Mouse (Mus musculus) adrenal gland, postnatal 4 days (tissue): ENCODE measurements around the gene Tmem42. TPM values are rescaled to one million over a fixed set of nuclear protein-coding genes. Genes with fewer than 3 reads are reported as not detected.

Source experiments
- DNase-seq, 2 experiments: peaks; one replicate each; pipeline ENCODE4 v3.0.0; 2021 to 2022; ENCODE audit warnings: low spot score in 2 of 2, mixed read lengths in 2 of 2
- long read RNA-seq, 2 experiments: library from polyadenylated mRNA; stranded (forward); transcript quantifications; one replicate each; pipeline ENCODE4 v2.0.0; 2021
- total RNA-seq, 2 experiments: library from RNA; stranded (reverse); gene quantifications; 2 replicates each; pipeline ENCODE4 v1.2.3; 2021

Tmem42 gene
- 10 to 100 TPM; 24.5 to 29.4 TPM for total RNA-seq
- long read RNA-seq, experiment 1, transcript Tmem42-201 (3 exons, 1,041 nt): major isoform, 38 of 45 reads
- long read RNA-seq, experiment 1, partial matches to known transcripts: 0 of 45 reads
- long read RNA-seq, experiment 1, other reads (novel, unspliced or antisense): 6 of 45 reads
- long read RNA-seq, experiment 2, transcript Tmem42-201 (3 exons, 1,041 nt): major isoform, 19 of 26 reads
- long read RNA-seq, experiment 2, partial matches to known transcripts: 2 of 26 reads
- long read RNA-seq, experiment 2, other reads (novel, unspliced or antisense): 3 of 26 reads

DNA sequence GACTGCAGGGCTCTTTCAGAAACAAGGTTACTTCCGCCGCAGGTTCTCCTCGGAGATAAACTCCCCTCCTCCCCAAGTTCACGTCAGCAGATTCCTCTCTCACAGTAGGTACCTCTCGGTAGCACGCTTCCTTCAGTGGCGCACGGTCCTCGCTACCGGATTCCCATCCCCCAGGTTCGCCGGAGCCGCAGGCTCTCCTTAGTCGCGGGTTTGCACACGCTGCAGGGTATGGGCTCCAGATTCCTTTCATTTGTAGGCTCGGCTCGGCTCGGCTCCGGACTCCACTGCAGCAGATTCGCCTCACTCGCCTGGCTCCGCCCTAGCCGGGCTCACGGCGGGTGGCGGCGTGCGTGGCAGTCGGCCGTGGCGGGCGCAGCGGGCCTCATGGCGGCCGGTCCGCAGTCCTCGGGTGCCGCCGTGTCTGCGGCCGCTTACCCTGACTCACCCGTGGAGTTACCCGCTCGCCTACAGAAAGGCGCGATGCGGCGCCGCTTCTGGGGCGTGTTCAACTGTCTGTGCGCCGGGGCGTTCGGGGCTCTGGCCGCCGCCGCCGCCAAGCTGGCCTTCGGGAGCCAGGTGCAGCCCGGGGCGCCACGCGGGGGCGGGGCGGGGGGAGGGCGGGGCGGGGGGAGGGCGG, at the start of gene Tmem42:
TSS of gene Tmem42 (plus strand) at position 332 of the 637 bp plus-strand sequence.
- DNase-seq: peak; percentile 74 to 76

DNA sequence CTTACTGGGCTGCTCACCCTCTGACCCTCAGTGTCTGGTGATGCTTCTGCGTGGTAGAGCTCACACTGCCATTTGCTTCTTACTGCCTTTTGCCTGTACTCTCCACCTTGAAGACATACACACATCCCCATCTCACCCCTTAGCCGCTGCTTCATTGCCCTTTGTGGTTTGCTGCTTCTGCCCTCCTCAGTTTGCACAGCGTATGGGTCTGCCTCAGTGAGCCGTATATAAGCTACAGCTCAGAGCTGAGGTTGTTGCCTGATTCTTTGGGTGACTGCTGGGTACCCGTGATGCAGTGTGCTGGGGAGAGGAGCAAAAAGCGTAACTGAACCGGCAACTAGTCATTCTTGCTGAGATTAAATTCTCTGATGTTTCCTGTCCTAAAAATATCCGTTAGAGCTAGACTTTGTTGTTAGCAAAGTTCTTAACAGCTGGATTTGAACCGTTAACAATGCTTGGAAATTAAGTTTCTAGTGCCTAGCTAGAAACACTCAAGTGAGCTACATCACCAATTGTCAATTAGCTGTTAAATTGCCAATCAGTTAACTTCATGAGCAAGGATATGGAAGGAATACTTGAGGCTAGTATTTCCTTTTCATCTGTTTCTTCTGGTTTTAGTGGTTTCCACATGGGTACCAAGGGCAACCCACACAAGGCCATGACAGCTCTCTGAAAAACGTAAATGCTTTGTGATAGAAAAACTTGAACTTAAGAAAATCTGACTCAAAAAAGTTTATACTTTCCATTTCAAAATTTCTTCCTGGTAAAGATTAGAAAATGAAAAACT, 22.5 kb upstream of the Tmem42 start:
- DNase-seq: no peak

DNA sequence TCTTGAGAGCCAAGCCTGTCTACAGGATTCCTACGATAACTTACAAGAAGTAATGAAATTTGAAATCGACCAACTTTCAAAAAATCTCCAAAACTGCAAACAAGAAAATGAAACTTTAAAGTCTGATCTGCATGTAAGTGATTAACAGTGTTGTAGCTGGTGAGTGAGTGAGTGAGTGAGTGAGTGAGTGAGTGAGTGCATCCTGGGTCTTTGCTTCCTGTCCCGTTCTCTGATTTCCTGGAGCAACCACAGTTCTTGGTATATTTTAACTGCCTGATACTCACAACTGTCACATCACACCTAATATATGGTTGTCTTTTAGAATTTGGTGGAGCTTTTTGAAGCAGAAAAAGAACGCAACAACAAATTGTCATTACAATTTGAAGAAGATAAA, 21.9 kb upstream of the Tmem42 start:
- DNase-seq: no peak

DNA sequence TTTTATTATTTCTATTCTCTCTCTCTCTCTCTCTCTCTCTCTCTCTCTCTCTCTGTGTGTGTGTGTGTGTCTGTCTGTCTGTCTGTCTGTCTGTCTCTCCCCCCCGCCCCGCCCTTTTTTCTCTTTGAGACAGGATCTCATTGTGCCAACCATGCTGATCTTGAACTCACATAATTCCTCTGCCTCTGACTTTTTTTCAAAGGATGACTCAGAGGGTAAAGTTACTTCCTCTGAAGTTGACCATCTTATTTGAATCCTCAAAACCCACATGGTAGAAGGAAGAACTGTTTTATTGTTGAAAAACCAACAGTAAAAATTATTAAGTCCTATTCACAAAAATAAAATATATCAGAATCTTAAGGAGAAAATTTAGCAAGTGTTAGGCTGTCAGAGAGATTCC, 16.4 kb upstream of the Tmem42 start:
- DNase-seq: no peak

DNA sequence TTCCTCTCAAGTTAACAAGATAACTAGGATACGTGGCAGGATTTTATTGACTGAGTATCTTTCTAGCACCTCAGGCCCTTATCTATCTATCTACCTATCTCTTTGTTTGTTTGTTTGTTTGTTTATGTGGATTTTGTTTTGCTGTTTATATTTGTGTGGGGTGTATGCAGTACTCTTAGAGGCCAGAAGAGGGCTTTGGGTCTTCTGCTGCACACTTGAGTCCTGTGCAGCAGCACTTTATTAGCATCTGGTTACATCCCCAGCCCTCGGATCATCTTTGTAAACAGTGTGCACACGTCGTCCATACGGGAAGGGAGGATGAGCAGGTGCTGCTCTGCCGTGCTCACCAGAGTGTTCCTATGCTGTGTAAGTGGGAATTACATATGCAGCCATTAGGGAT, 15.1 kb upstream of the Tmem42 start:
- no peak for DNase-seq

DNA sequence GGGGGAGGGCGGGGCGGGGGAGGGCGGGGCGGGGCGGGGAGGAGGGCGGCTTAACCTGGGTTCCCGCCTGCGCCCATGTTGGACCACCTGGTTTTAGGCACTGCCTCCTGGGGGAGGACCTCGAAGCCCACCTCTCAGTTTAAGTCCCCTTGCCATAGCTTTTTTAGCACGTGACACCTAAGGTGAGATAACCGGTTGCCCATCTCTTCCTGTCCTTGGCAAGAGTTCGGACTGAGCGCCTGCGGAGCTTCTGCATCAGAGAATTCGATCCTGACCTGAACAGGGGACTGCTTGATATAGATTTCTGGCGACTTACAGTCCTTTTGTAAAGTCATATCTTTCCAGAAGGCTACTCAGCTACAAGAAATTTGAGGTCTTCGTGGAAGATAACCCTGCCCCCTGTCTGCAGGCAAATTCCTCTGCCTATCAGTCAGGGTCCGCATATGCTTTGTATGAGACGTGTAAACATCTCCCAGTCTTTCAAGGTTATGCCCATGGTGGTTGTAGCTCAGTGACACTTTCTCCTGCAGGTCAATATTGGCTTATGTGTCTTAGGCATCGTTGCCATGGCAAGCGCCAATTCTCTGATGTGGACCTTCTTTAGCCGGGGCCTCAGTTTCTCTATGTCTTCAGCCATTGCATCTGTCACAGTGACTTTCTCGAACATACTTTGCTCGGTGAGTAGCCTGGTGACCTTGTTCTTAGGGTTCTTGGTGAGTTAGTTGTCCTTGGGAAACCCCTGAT, 682 bp downstream of the Tmem42 start:
- DNase-seq: no peak

DNA sequence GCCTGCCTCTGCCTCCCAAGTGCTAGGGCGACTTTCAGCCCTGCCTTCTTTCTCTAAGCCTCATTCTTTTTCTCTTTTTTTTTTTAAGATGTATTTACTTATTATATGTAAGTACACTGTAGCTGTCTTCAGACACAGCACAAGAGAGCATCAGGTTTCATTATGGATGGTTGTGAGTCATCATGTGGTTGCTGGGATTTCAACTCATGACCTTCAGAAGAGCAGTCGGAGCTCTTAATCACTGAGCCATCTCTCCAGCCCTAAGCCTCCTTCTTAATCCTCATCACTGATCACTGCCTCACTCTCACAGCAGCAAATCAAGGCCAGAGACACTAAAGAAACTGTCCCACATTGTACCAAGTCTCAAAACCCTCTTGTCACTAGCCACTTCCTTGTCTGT, 3.1 kb downstream of the Tmem42 start:
- DNase-seq: no peak

DNA sequence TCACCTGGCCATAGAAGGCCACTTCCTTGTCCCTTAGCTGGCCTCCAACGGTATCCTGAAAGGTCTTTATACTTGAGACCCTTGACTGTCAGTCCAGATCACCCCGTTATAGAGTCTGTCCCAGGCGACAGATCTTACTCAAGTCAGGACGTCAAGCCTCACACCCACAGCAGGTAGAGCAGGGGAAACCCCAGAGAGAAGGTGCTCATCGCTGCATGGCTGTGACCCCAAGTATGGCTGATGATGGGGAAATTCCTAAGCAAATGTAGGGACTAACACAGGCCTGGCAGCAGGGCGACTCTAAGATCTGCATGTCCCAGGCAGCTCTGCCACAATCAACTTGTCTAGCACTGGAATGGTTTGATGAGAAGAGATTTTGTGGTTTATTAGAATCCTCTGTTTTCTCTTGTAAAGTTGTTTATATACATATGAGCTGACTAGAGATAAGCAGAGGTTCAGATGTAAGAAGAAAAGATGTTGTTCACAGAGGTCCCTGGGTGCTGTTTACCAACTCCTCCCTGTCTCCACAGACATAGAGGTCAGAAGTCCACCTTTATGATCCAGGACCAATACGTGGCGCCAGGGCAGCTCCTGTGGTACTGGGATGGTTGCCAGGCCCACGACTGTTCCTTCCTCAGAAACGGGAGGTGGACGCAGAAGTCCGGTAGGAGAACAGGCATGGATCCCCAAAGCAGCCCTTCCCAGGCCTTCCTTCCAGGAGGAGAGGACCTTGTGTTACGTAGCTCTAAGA, 10.5 kb downstream of the Tmem42 start:
- no peak for DNase-seq

DNA sequence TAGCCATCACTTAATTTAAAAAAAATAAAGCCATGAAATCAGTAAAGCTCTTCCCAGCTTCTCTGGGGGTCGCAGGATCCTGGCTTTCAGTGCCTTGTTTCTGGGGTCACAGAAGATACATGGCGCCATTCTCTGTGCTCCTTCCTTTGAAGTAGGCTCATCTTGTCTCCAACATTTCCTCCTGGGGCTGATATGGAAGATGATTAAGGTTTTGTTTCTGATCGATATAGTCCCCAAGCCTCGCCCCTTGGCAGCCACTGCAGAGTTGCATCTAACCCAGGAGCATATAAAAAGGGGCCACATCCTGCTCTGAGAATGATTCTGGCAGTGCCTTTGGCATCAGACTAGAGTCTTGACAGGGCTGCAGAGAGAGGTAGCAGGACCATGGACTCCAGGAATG, 13.3 kb downstream of the Tmem42 start, which contains the start of gene Tgm4:
TSS of gene Tgm4 (plus strand) at position 301 of the 400 bp plus-strand sequence.
- no peak for DNase-seq

DNA sequence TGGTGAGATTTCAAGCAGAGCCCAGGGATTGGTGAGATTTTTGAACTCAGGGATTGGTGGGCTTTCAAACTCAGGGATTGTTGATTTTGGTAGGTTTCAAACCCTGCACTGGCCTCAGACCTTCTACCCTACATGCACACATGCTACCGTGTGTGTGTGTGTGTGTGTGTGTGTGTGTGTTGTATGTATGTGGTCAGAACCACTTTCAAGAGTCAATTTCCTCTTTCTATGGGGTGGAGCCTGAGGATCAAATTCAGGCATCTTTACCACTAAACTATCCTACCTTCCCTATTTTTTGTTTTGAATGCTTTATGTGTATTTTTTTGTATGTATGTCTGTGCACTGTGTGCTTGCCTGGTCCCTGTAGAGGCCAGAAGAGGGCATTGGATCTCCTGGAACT, 26.5 kb downstream of the Tmem42 start:
- DNase-seq: no peak

DNA sequence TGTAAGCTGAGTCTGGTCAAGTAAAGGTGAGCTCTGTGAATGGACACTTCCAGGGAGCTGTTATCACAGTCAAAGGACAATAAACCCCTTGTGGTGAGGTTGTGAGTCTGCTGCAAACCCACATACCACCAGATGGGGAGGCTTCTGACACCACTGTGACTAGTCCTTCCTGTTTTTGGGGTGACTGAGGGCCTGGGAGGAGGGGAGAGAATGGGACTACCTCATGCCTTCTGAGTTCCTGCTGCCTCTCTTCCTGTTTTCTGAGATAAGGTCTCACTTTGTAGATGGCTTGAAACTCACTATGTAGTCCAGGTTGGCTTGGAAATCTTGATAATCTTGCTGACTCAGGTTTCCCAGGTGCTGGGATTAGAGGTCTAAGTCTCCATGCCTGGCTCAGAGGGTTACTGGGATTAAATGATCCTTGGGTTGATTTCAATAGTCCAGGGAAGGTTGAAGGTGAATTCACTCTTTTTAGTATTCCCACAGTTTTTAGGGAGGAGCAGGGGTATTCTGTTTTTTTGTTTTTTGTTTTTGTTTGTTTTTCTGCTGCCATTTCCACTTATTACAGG, 37.7 kb downstream of the Tmem42 start:
- no peak for DNase-seq

DNA sequence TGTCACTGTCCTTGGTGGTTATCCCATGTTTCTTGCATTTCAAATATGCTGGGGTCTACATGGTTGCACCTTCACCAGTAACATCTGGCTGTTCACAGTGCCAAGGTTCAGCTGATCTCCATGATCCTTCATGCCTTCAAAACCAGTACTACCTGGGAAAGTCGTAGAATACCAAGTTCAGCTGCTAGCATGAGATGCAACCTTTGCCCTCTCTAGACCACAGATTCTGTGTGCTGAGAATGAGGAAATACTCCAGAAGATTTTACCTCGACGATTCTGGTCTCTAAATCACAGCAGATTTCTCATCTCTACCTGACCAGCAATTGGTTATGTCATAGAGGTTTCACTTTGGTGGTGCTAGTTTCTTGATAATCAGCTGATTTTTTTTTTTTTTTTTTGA, 39.0 kb downstream of the Tmem42 start:
- no peak for DNase-seq

Other genes with a start within 250 kb of the Tmem42 start
- gene Tcaim, start 215.8 kb upstream of the Tmem42 start, total RNA-seq: 10 to 100 TPM; 18.6 to 18.8 TPM
- gene Gm35549, start 177.3 kb upstream of the Tmem42 start, total RNA-seq: under 1 TPM; 0.31 to 0.42 TPM
- gene Zfp445, start 155.3 kb upstream of the Tmem42 start, total RNA-seq: 100 to 1,000 TPM; 194 to 202 TPM
- 10 to 100 TPM; 16.7 to 18.7 TPM for gene Zkscan7, start 135.6 kb upstream of the Tmem42 start, total RNA-seq
- gene Zfp105, start 98.3 kb upstream of the Tmem42 start, total RNA-seq: 10 to 100 TPM in 1 of 2 experiments, 1 to 10 TPM in 1; 10.0 to 13.4 TPM
- gene 1110059G10Rik, start 70.3 kb upstream of the Tmem42 start, total RNA-seq: 10 to 100 TPM; 35.7 to 45.3 TPM
- gene Kif15, start 70.3 kb upstream of the Tmem42 start, total RNA-seq: 10 to 100 TPM; 21.2 to 26.0 TPM
- gene Tgm4, start 13.4 kb downstream of the Tmem42 start, total RNA-seq: 1 to 10 TPM; 1.3 to 1.4 TPM
- gene Zdhhc3, start 91.9 kb downstream of the Tmem42 start, total RNA-seq: 10 to 100 TPM; 77.9 to 81.1 TPM
- gene Exosc7, start 91.9 kb downstream of the Tmem42 start, total RNA-seq: 10 to 100 TPM; 55.3 to 60.2 TPM
- gene Clec3b, start 129.6 kb downstream of the Tmem42 start, total RNA-seq: 10 to 100 TPM; 37.2 to 44.0 TPM
- 1 to 10 TPM in 1 of 2 experiments, under 1 TPM in 1; 0.73 to 2.6 TPM for gene Cdcp1, start 194.7 kb downstream of the Tmem42 start, total RNA-seq
- gene Tmem158, start 239.4 kb downstream of the Tmem42 start, total RNA-seq: 10 to 100 TPM; 25.0 to 25.7 TPM